Mouse (Mus musculus): ENCODE measurements around the gene Get4. TPM values are rescaled to one million over a fixed set of nuclear protein-coding genes. Genes with fewer than 3 reads are reported as not detected.

Gene Get4
- polyA plus RNA-seq, 1 experiment from 2014 or later = 187 TPM

DNA sequence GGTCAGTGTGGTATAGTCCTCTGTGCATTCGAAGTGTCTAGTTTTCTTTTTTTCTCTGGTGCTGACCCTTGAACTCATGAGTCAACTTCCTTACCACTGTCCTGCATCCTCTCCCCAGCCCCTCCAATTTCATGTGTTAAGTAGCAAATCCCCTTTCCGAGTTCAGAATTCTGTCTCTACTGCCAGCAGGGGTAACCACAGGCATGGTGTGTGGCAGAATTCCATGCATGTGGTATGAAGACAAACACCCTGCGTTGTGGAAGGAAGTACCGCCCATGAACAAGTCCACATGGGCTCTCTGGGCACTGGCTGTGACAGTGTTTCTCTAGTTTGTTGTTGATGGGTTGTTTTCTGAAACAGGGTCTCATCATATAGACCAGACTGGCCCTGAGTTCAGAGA is 15.5 kb downstream of the Get4 start:
- Histone ChIP-seq H3K27ac (replicated peaks) (no peak overlapping the region), H3K4me3 (no peak overlapping the region), H3K27me3 (ENCODE audit: low read depth, poor library complexity, severe bottlenecking) (no peaks in the 10 kb centered on the region), H3K4me1 (peaks cover 17% of the 10 kb centered on the region), H3K36me3 (peaks cover 72% of the 10 kb centered on the region), H3K9me3 (replicated peaks) (no peaks in the 10 kb centered on the region)
- 88% methylated on average over 4 of the region's 4 CpGs for WGBS
- no peak for DNase-seq (ENCODE audit: low spot score)

DNA sequence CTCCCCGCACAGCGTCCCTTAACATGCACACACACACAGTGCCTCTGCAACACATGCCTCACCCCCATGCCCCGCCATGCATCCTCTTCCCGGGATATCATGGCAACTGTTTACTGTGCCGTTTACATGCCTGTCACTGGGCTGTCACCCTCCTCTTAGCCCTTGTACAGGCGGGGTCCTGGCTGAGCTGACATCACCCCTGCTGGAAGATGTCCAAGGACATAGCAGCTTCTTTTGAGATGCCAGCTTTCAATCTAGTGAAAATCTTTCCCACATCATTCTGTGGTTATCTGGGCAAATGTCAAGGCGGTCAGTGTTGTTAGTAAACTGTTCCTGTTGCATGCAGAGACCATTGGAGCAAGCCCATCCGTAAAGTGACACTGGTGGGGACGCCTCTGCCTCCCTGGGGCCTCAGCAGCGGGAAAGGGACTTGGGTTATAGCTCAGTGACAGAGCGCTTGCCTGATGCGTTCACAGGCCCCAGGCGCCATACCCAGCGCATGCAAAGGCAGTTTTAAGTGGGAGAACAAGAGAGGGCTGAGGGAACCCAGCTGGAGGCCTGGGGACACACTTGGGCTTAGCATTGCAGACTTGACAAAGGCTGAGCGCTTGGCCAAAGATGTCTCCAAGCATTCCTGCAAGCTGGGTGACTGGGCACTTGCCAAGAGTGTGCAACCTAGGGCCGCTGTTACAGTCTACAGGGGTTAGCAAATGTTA is 18.8 kb downstream of the Get4 start:
- no peaks in the 10 kb centered on the region for H3K27me3 ChIP-seq (ENCODE audit: low read depth, poor library complexity, severe bottlenecking)
- H3K27ac ChIP-seq (replicated peaks) = peak overlapping the region; percentile 58; the same call in 1 of the 2 replicates
- WGBS = 71% methylated on average over 16 of the region's 16 CpGs
- peaks cover 23% of the 10 kb centered on the region for H3K4me1 ChIP-seq
- H3K36me3 ChIP-seq = peaks cover 39% of the 10 kb centered on the region
- H3K9me3 ChIP-seq (replicated peaks) = no peaks in the 10 kb centered on the region
- no peak overlapping the region for H3K4me3 ChIP-seq
- no peak for DNase-seq (ENCODE audit: low spot score)

DNA sequence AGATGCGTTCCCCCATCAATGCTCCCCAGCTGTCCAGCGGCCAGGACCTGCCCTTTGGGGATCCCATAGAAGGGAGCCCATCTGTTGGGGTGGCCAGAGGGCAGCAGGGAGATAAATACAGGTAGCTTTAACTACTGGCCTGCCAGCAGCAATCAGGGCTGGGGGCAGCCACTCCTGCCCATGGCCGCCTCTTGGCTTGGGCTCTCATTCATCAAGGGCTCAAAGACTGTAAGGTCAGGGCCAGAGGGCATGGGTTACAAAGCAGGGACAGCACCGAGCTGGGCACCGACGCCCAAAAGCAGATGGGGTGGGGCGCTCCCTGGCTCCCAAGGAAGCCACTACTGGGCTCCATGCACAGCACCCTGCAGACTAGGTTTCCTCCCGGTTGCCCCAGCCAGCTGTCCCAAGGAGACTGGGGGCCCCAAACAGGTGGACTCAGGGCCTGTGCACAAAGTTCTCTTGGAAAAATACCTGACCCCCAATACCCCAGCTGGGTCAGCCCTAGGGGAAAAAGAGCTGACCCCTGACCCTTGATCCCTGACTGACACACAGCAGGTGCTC is 19.9 kb downstream of the Get4 start:
- 58% methylated on average over 8 of the region's 8 CpGs for WGBS
- H3K27me3 ChIP-seq (ENCODE audit: low read depth, poor library complexity, severe bottlenecking) = no peaks in the 10 kb centered on the region
- H3K4me3 ChIP-seq = no peak overlapping the region
- no peak for DNase-seq (ENCODE audit: low spot score)
- no peaks in the 10 kb centered on the region for H3K9me3 ChIP-seq (replicated peaks)
- peaks cover 23% of the 10 kb centered on the region for H3K4me1 ChIP-seq
- H3K36me3 ChIP-seq = peaks cover 28% of the 10 kb centered on the region
- H3K27ac ChIP-seq (replicated peaks) = peak overlapping the region; percentile 58

DNA sequence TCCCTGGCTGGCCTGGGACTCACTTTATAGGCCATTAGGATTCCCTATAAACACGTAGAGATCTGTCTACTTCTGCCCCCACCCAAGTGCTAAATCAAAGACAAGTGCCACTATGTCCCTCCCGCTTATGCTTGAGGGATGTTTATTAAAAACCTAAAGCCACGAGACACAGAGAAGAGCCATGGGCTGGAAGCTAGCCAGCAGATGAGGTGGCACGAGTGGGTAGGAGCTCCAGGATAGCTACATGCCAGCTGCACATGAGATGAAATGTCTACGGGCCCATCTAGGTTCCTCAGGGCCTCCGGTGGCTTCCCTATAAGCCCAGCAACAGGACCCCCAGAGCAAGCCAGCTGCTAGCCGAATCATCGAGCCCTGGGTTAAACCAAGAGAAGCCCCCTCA is 25.2 kb downstream of the Get4 start:
- 87% methylated on average over 8 of the region's 8 CpGs for WGBS
- no peak for DNase-seq (ENCODE audit: low spot score)
- Histone ChIP-seq H3K4me3 (no peak overlapping the region), H3K36me3 (no peaks in the 10 kb centered on the region), H3K27ac (replicated peaks) (no peak overlapping the region), H3K4me1 (peaks cover 10% of the 10 kb centered on the region), H3K9me3 (replicated peaks) (no peaks in the 10 kb centered on the region), H3K27me3 (ENCODE audit: low read depth, poor library complexity, severe bottlenecking) (no peaks in the 10 kb centered on the region)

DNA sequence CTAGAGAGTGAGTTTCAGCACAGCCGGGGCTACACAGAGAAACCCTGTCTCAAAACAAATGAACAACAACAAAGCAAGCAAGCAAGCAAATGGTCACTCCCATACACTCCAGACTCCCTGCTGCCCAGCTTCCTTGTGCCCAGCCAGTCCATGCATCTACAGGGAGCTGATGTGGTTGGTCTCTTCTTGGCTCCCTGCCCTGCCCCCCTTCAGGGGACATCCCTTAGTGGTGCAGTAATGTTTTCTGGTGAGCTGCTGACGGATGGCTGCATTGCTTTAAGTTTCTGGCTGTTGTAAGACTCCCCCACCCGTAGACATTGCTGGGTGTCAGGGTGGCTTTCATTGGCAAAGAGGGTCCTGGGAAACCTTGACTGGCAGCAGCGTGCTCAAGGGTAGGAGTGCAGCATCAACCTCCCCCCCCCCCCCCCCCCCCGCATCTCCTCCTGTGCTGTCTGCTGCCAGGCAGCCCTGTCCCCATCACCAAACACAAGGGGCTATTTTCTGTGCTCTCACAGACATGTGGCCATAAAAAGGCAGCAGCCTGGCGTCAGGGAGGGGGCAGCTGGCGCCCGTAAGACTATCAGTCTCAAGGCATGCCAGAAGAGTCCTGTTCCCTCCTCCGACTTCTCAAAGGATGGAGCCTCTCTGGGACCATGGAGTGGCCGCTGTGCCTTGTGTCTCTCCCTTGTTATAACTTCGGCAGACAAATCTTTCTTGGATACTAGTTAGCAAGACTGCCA is 29.4 kb downstream of the Get4 start:
- no peak overlapping the region for H3K27ac ChIP-seq (replicated peaks)
- H3K36me3 ChIP-seq = no peaks in the 10 kb centered on the region
- no peak for DNase-seq (ENCODE audit: low spot score)
- H3K27me3 ChIP-seq (ENCODE audit: low read depth, poor library complexity, severe bottlenecking) = no peaks in the 10 kb centered on the region
- 69% methylated on average over 11 of the region's 11 CpGs for WGBS
- no peaks in the 10 kb centered on the region for H3K9me3 ChIP-seq (replicated peaks)
- H3K4me3 ChIP-seq = no peak overlapping the region
- H3K4me1 ChIP-seq = peaks cover 16% of the 10 kb centered on the region

DNA sequence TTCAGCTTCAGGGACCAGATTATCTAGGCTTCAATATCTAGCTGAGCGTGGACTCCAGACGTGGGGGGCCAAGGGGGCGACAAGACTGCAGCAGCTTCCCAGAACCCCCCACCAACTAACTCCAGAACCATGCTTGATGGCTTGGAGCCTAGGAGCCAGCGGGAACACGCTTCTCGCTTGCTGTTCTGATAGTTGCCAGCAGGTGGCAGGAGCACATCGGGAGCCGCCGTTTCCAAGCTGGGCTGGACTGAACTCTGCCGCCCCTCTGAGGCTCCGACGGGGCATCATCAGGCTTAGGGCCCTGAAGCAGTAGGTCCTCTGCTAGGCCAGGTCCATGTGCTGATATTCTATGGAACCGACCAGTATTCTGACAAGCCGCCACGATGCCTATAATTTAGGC is 30.1 kb downstream of the Get4 start:
- no peaks in the 10 kb centered on the region for H3K36me3 ChIP-seq
- no peaks in the 10 kb centered on the region for H3K27me3 ChIP-seq (ENCODE audit: low read depth, poor library complexity, severe bottlenecking)
- peak; percentile 85 for DNase-seq (ENCODE audit: low spot score)
- no peak overlapping the region for H3K27ac ChIP-seq (replicated peaks)
- 5% methylated on average over 15 of the region's 15 CpGs for WGBS
- peaks cover 18% of the 10 kb centered on the region for H3K4me1 ChIP-seq
- no peak overlapping the region for H3K4me3 ChIP-seq
- H3K9me3 ChIP-seq (replicated peaks) = no peaks in the 10 kb centered on the region

DNA sequence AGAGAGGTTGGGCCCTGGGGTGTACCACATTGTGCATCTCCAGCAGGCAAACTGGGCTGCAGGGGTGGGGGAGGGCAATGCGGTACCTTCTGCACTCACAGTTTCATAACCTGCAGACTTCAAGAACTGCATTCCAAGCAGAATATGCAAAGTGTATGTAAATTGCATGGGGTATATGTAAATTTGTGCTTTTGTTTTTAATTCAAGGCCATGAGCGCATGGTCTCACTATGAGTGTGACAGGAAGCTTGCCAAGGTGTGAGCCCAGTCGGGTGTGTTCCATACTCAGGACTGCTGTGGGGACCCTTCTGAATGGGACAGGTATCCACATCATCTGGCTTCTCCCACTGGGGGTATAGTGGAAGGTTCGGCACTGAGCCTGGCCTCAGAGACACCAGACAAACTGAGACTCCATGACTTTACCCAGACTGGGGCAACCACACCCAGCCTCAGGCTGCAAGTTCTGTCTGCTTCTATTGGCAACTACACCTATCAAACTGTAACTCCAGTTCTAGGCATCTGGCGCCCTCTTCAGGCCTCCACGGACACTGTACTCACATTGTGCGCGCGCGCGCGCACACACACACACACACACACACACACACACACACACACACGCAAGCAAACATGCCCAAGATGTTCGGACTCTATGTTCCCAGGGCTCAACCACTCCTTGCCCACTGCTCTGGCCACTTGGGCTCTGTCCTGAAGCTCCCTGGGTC is 31.5 kb downstream of the Get4 start:
- H3K9me3 ChIP-seq (replicated peaks) = no peaks in the 10 kb centered on the region
- DNase-seq (ENCODE audit: low spot score) = no peak
- H3K36me3 ChIP-seq = no peaks in the 10 kb centered on the region
- no peaks in the 10 kb centered on the region for H3K27me3 ChIP-seq (ENCODE audit: low read depth, poor library complexity, severe bottlenecking)
- peaks cover 18% of the 10 kb centered on the region for H3K4me1 ChIP-seq
- 92% methylated on average over 14 of the region's 14 CpGs for WGBS
- no peak overlapping the region for H3K4me3 ChIP-seq
- H3K27ac ChIP-seq (replicated peaks) = no peak overlapping the region

DNA sequence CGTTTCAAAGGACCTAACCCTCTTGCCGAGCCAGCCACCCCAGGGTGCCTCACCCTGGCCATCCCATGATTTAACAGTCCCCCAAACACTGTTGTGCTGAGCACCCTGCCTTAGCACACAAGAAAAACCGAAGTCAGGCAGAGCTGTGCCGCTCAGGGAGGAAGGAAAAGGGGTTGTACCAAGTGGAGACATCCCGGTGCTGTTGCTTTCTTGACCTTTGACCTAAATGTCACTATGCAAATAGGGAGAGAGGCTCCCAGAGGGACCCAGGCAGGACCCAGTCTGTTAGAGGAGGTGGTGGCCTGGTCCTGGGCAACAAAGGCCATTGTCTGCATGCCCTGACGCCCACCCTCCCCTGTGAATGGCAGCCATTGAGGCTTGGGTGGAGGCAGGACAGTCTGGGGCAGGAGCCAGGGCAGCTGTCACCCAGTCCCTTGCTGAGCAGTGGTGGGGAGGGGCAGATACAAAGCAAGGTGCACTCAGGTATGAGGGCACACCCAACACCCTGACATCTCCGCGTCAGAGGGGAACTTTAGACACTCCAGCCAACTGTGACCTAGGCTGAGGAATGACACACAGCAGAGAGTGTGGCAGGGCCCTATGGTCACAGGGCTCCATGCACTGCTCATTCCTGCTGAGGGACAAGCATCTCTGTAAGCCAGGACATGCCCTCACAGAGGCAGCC is 33.4 kb downstream of the Get4 start:
- no peak overlapping the region for H3K4me3 ChIP-seq
- no peaks in the 10 kb centered on the region for H3K9me3 ChIP-seq (replicated peaks)
- WGBS = 63% methylated on average over 8 of the region's 8 CpGs
- DNase-seq (ENCODE audit: low spot score) = no peak
- 0 out of 2 replicates have a peak overlapping the region, but pooled peaks have one; percentile 23 for H3K27ac ChIP-seq (replicated peaks)
- H3K36me3 ChIP-seq = no peaks in the 10 kb centered on the region
- H3K27me3 ChIP-seq (ENCODE audit: low read depth, poor library complexity, severe bottlenecking) = no peaks in the 10 kb centered on the region
- peaks cover 18% of the 10 kb centered on the region for H3K4me1 ChIP-seq

DNA sequence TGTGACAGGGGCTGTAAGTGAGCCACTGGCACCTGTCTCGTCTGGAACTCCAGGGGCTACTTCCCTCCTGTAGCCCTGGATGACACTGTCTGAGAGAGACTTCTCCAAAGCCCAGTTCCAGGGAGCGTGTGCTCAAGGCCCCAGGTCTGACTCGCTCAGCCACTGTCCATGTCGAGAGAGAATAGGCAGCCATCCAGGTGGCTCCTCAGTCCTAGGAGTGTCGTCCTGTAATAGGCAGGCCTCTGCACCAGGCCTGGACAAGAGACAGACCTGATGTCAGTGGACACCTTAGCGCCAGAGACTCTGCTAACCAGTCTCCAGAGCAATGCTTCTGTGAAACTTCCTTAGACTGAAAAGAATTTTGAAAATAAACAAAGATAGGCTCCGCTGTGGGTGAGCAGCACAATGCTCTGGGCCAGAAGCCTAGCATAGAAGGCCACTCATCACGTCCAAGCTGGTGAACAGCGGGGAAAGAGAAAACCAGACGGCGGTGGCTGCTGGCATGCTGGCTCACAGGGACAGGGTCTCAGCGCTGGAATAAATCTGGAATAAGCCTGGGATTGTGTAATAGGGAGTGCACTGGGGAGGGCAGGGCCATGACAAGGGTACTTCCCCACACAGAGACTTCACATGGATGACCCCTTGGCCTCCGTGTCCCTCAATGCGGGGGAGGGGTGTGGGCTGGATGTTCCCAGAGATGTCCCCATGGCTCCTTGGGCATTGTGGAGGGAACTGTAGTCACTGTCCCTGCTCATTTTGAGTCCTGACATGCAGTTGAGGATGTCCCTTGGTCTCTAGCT is 34.2 kb downstream of the Get4 start:
- H3K27me3 ChIP-seq (ENCODE audit: low read depth, poor library complexity, severe bottlenecking) = no peaks in the 10 kb centered on the region
- DNase-seq (ENCODE audit: low spot score) = no peak
- no peaks in the 10 kb centered on the region for H3K9me3 ChIP-seq (replicated peaks)
- no peaks in the 10 kb centered on the region for H3K36me3 ChIP-seq
- no peak overlapping the region for H3K4me3 ChIP-seq
- H3K27ac ChIP-seq (replicated peaks) = peak overlapping the region; percentile 23; the same call in 1 of the 2 replicates
- H3K4me1 ChIP-seq = peaks cover 18% of the 10 kb centered on the region
- WGBS = 82% methylated on average over 14 of the region's 14 CpGs

DNA sequence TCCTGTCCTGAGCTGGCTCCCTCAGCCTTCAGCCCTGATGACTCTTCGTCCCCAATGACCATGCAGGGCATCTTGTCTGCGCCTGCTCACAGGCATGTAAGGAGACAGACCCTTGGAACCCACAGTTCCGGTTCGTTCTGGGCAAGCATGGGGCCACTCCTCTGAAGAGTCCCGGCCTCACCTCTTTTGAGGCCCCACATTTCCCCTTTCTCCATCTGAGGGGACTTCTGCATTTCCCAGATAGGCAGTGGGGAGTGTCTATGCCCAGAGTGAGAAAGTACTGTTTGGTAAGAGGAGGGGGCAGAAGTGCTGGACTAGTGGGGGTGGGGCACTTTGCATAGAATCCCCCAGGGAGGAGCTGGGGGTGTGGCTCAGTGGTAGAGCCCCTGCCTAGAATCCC is 35.0 kb downstream of the Get4 start:
- Histone ChIP-seq H3K4me1 (peaks cover 18% of the 10 kb centered on the region), H3K36me3 (no peaks in the 10 kb centered on the region), H3K4me3 (no peak overlapping the region), H3K27ac (replicated peaks) (no peak overlapping the region; the same call in 1 of the 2 replicates), H3K9me3 (replicated peaks) (no peaks in the 10 kb centered on the region), H3K27me3 (ENCODE audit: low read depth, poor library complexity, severe bottlenecking) (no peaks in the 10 kb centered on the region)
- DNase-seq (ENCODE audit: low spot score) = no peak
- 87% methylated on average over 5 of the region's 5 CpGs for WGBS

DNA sequence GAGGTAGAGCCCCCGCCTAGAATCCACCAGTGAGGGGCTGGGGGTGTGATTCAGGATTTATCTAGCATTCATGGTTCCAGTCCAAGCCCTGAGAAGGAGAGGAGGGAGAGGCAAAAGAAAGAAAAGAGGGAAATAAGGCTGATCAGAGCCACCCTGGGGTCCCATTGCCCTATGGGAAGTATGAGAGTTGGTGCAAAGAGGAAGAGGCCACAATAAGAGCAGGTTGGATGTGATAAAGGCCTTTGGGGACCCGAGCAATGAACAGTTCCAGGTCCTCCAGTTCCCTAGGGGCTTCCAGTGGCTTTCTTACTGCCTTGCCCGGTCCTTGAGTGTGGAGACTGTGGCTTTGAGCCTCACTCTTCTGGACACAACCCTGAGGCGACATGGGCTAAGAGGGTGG is 35.7 kb downstream of the Get4 start:
- DNase-seq (ENCODE audit: low spot score) = no peak
- no peaks in the 10 kb centered on the region for H3K27me3 ChIP-seq (ENCODE audit: low read depth, poor library complexity, severe bottlenecking)
- no peaks in the 10 kb centered on the region for H3K36me3 ChIP-seq
- H3K4me1 ChIP-seq = peaks cover 18% of the 10 kb centered on the region
- no peak overlapping the region for H3K27ac ChIP-seq (replicated peaks)
- no peaks in the 10 kb centered on the region for H3K9me3 ChIP-seq (replicated peaks)
- whole genome bisulfite sequencing = 88% methylated on average over 4 of the region's 4 CpGs
- no peak overlapping the region for H3K4me3 ChIP-seq

DNA sequence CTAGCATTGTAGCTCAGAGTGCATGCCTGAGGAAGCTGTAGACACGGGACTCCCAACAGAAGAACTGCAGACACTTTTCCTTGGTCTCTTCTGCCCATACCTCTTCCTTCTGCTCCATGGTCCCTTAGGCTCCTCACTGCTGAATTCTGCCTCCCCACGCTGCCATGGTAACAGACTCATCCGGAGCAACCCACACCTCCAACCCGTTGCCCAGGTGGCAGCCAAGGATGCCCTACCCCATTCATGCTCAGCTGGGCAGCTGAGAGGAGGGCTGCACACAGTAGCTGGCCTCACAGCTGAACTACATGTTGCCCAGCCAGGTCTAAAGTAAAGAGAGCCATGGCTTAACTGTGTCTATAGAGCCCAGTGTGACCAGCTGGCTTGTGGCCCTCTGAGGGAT is 36.5 kb downstream of the Get4 start:
- H3K4me3 ChIP-seq = no peak overlapping the region

More for the DNA sequence above, 36.5 kb downstream of the Get4 start:
- WGBS = 80% methylated on average over 4 of the region's 4 CpGs
- no peaks in the 10 kb centered on the region for H3K27me3 ChIP-seq (ENCODE audit: low read depth, poor library complexity, severe bottlenecking)
- H3K9me3 ChIP-seq (replicated peaks) = no peaks in the 10 kb centered on the region
- peaks cover 18% of the 10 kb centered on the region for H3K4me1 ChIP-seq
- no peak for DNase-seq (ENCODE audit: low spot score)
- H3K36me3 ChIP-seq = no peaks in the 10 kb centered on the region
- no peak overlapping the region for H3K27ac ChIP-seq (replicated peaks)
